Comparison of ENCODE assay signal across 8 mouse cellular contexts in genomic region chr2:6872131-6872893, GRCm38 (mm10).
DNase-seq lines count a peak whose midpoint lies in the region; ATAC-seq and TF ChIP-seq lines count a peak whose summit lies in the region.
"Had no signal": no experiment of that assay in that cellular context is flagged by ENCODE, and none has a peak within 500 bp of the region (broad histone marks: within the 10 kb centered on the region; RNA-seq: fewer than 3 reads in every experiment).

No protein-coding gene starts in this region.

- H3K27me3 ChIP-seq in intestine, embryonic 15.5 days (replicated peaks): no peaks in the 10 kb centered on the region
- no peaks in the 10 kb centered on the region for H3K27me3 ChIP-seq in midbrain, postnatal 0 days (ENCODE audit: insufficient read depth, low read length)

- H3K4me2 ChIP-seq in intestine, embryonic 15.5 days (replicated peaks): peak overlapping the region; percentile 94
- H3K4me2 ChIP-seq in midbrain, postnatal 0 days (ENCODE audit: low read depth, low read length, poor library complexity, severe bottlenecking): peak overlapping the region; percentile 96

- DNase-seq in adipocyte (ENCODE audit: low spot score): peak; percentile 42
- DNase-seq in cerebellum, postnatal 36 days: peak; percentile 77 to 85
- peak; percentile 85 for DNase-seq in gastrocnemius, postnatal 25 days
- peak; percentile 60 for DNase-seq in liver
- peak; percentile 82 for DNase-seq in midbrain, postnatal 0 days (ENCODE audit: low spot score)
- peak; percentile 26 to 35 for DNase-seq in spleen, postnatal 14 days (ENCODE audit: low spot score in 2 of 2)

- TF ChIP-seq CTCF in midbrain, postnatal 0 days (IDR thresholded peaks at IDR 0.05): no peak

- peak overlapping the region; percentile 75 for H3K9ac ChIP-seq in intestine, embryonic 15.5 days
- peak overlapping the region; percentile 95 for H3K9ac ChIP-seq in midbrain, postnatal 0 days (replicated peaks; ENCODE audit: low read length, poor library complexity, severe bottlenecking)

- H3K36me3 ChIP-seq in intestine, embryonic 15.5 days: no peaks in the 10 kb centered on the region
- H3K36me3 ChIP-seq in midbrain, postnatal 0 days (ENCODE audit: insufficient read depth, low read length): no peaks in the 10 kb centered on the region

- peak overlapping the region; percentile 81 for H3K27ac ChIP-seq in intestine, embryonic 15.5 days
- H3K27ac ChIP-seq in midbrain, postnatal 0 days (ENCODE audit: low read depth, low read length): peak overlapping the region; percentile 92
- H3K27ac ChIP-seq: macrophage had no signal

- peak overlapping the region; percentile 82 for H3K4me3 ChIP-seq in intestine, embryonic 15.5 days (replicated peaks)
- peak overlapping the region; percentile 96 for H3K4me3 ChIP-seq in midbrain, postnatal 0 days (ENCODE audit: low read depth, low read length)

- no peaks in the 10 kb centered on the region for H3K9me3 ChIP-seq in intestine, embryonic 15.5 days
- H3K9me3 ChIP-seq in midbrain, postnatal 0 days (ENCODE audit: low read length): no peaks in the 10 kb centered on the region

- H3K4me1 ChIP-seq in intestine, embryonic 15.5 days (replicated peaks): 0 out of 2 replicates have a peak, but pooled peaks cover 2% of the 10 kb centered on the region
- H3K4me1 ChIP-seq in midbrain, postnatal 0 days (ENCODE audit: insufficient read depth, low read length): peaks cover 6% of the 10 kb centered on the region; the same call in 1 of the 2 replicates

- ATAC-seq in intestine, embryonic 15.5 days: peak; percentile 98
- ATAC-seq in midbrain, postnatal 0 days (ENCODE audit: low FRiP score): peak; percentile 85

- under 1% methylated on average over 89 of the region's 124 CpGs for WGBS in intestine, embryonic 15.5 days
- under 1% methylated on average over 60 of the region's 124 CpGs for WGBS in midbrain, postnatal 0 days

Comparison
In these comparisons a context has a peak if more than half of its experiments do, and no peak if none do; other contexts are left out.
1. Peak in every context shown above with its lines: DNase-seq, ATAC-seq, H3K4me3 ChIP-seq and H3K27ac ChIP-seq.
2. DNase-seq: peak in every context shown above with its lines; median percentile 85 in gastrocnemius, postnatal 25 days; 82 in midbrain, postnatal 0 days; 81 in cerebellum, postnatal 36 days; 60 in liver; 42 in adipocyte; 30 in spleen, postnatal 14 days.